Mouse (Mus musculus) kidney, postnatal 36 days (tissue): ENCODE data around the gene Gm10226.
"Not testable (repeated sequence)": the region's sequence is repeated elsewhere in the genome, so short reads cannot be mapped to it uniquely, and the experiment has no call there.

Experiments used
- DNase-seq, 2 experiments: peaks; one replicate each; pipeline ENCODE4 v3.0.0; 2021 to 2022; ENCODE audit warnings: mixed read lengths in 2 of 2

The Gm10226 gene

DNA sequence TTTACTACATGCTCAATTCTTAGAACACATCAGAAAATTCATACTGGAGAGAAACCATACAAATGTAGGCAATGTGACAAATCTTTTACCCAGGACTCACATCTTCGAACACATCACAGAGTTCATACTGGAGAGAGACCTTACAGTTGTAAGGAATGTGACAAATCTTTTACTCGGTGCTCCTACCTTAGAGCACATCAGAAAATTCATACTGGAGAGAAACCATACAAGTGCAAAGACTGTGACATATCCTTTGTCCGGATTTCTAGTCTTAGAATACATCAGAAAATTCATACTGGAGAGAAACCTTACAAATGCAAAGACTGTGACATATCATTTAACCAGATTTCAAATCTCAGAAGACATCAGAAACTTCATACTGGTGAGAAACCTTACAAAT lies at the start of gene Gm10226:
TSS of gene Gm10226 (plus strand) at position 301 of the 400 bp plus-strand sequence.
- no peak for DNase-seq

DNA sequence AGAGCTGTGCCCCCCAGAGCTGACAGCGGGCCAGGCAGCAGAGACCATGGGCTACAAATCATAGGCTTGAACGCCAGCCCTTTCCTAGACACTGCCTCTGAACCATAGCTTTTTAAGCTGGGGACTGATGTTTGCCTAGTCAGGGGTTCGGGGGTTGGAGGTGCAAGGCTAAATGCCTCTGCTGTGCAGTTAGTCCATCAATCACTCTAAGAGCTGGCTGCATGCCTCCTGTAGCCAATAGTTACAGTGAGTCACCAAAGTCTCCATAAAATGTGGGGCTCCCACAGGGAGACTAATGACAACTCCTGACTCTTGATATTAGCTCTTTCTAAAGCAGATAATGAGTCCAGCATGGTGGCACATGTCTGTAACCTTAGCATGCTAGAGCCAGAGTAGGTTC lies 42.9 kb upstream of the Gm10226 start:
- peak in 1 of 2 experiments; percentile 4 for DNase-seq

DNA sequence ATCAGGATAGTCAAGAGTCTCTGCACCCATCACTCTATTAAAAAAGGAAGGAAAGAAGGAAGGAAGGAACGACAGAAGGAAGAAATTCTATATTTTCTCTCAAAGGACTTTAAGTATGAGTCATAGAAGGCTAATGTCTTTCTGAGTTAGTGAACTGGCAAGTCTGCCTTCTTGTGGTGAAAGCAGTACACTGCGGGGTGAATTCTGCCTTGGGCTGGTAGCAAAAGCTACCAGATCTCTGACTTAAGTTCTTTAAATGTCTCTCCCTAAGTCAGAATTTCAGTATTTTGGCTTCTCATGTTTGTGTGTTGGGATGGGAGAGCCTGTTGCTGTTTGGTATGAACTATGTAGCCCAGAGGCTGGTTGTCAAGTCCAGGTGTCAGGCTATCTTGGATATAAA lies 41.7 kb upstream of the Gm10226 start:
- peak; percentile 9 to 28 for DNase-seq

DNA sequence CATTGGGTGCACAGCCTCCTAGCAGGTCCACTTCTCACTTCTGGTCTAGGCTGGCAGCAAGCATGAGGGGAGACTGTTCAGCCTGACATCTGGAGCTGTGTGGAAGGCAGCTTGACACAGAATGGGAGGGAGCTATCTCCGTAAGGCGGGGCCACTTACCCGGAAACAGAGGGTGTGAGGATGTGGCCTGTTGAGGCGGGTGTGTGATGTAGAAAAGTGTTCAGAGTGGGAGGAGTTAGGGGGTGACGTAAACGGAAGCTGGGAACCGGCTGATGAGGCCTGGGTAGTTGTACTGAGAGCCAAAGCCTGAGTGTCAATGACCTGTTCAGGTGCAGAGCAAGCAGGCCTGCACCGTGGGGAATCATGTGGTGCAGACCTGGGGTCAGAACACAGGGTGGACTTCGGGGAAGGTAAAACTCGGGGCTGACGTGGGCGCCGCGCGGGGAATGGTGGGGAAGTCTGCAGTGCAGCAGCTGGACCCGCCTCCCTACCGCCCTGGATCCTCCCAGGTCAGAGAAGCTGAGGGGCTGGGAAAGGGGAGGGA lies 41.2 kb upstream of the Gm10226 start, which contains the start of gene Zfp983:
TSS of gene Zfp983 (plus strand) at position 261 of the 544 bp plus-strand sequence.
- DNase-seq, result peak; percentile 81 to 82

DNA sequence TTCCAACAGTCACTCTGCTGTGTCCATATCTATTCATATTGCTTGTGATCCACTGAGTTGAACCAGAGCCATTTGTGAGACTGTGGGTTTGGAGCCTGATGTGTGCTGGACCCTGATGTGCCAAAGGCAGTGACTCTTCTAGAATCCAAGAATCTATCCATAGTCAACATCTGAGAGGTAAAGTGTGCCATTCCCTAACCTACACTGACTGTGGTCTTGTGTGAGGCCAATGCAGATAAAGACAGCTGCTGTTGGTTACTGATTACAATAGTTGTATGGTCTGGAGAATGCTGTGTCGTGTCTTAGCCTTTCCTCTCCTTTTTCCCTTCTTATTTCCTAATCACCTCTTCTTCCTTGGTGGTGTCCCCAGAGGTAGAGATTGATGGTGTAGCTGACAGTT lies 12.8 kb upstream of the Gm10226 start:
- not testable (repeated sequence) for DNase-seq

DNA sequence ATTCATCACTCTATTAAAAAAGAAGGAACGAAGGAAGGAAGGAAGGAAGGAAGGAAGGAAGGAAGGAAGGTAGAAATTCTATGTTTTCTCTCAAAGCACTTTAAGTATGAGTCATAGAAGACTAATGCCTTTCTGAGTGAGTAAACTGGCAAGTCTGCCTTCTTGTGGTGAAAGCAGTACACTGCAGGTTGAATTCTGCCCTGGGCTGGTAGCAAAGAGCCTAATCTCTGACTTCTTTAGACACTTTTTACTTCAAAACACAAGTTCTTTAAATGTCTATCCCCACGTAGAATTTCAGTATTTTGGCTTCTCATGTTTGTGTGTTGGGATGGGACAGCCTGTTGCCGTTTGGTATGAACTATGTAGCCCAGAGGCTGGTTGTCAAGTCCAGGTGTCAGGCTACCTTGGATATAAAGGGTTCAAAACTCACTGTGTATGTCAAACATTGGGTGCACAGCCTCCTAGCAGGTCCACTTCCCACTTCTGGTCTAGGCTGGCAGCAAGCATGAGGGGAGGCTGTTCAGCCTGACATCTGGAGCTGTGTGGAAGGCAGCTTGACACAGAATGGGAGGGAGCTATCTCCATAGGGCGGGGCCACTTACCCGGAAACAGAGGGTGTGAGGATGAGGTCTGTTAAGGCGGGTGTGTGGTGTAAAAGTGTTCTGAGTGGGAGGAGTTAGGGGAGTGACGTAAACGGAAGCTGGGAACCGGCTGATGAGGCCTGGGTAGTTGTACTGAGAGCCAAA lies 12.2 kb upstream of the Gm10226 start:
- DNase-seq, result peak; percentile 90 to 94

DNA sequence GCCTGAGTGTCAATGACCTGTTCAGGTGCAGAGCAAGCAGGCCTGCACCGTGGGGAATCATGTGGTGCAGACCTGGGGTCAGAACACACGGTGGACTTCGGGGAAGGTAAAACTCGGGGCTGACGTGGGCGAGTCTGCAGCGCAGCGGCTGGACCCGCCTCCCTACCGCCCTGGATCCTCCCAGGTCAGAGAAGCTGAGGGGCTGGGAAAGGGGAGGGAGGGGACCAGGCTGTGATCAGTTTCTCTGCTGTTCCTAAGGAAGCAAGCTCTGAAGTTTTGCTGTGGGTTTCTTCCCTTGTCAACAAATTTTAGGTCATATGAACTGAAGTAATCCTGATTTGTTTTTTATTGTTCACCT lies 11.7 kb upstream of the Gm10226 start:
- DNase-seq, result not testable (repeated sequence)

DNA sequence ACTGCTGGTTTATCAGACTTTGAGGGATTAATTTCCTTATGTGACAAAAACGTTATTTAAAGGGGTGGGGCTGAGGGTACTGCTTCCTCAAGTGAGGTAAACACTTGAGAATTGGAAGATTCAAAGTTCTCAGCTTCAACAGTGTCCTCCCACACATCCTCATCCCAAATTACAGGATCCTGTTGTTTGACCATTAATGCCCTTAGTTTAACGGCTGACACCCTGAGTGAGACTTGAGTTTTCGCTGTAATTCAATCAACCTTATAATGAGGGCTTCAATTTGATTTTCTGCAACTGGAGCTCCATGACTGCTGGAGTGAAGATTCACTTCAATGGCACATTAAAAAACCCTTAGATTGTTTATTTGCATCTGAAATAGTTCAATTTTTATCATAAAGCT lies 1.7 kb downstream of the Gm10226 start:
- DNase-seq, result no peak

DNA sequence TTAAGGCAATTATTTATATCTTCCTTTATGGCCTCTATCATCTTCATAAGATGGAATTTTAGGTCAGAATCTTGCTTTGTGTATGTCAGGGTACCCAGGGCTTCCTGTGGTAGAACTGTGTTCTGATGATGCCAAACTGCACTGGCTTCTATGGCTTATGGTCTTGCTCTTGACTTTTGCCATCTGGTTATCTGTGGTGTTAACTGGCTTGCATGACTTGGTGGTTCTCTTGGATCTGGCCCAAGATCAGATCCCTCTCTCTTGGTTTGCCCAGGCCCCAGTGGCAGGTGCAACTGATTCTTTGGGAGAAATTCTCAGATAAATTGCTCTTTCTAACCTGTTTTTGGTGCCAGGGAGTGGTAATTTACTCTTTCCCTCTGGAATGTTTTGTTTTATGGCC lies 4.4 kb downstream of the Gm10226 start:
- no peak for DNase-seq

DNA sequence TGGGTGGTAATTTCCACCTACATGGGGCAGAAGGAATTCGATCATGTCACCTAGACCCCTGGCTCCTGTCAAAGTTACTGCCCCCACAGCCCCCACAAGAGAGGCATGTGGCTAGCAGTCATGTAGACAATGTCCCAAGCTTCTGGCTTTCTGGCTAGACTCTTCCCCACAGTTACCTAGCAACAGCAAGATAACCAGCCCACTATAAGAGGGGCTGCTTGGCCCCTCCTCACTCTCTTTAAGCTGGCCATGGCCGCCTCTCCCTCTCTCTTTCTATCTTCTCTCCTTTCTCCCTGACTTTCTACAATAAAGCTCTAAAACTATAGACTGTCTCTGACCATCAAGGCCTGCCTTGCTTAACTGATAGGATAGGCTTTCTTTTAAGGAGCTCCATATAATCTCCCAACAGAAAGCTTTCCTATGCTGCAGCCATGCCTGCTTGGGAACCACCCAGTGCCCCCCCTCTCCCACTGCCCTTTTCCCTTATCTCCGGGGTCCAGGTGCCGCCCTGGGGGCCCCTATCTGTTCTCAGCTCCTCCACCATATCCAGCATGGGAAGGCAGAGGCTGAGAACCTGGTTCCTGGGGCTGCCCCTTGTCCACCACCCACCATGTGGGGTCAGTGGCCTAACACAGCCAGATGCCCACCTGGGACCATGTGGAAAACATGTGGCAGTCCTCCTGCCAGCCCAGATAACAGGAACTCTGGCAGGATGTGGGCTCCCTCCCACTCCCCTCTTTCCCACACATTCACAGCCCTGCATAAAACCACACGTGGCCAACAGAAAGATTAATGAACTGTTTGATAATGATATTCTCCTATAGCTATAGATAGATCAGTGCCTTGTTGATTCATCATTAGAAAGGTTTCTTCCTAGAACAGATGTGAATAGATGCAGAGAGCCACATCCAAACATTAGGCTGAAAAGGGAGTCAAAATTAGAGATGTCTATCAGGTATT lies 10.9 kb downstream of the Gm10226 start:
- no peak for DNase-seq

DNA sequence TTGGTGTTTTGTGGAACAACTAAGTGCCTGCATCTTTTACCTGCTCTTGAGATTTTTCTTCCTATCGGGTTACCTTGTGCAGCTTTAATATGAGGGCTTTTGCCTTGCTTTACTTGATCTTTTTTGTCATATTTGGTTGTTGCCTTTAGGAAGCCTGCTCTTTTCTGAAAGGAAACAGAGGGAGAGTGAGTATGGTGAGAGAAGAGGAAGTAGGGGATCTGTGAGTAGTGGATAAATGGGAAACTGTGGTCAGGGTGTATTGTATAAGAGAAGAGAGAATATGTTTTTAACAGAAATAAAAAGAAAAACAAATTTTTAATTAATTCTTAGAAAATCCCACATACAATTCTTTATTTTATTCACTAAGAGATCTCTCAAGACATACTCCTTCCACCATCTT lies 11.8 kb downstream of the Gm10226 start:
- DNase-seq, result no peak

DNA sequence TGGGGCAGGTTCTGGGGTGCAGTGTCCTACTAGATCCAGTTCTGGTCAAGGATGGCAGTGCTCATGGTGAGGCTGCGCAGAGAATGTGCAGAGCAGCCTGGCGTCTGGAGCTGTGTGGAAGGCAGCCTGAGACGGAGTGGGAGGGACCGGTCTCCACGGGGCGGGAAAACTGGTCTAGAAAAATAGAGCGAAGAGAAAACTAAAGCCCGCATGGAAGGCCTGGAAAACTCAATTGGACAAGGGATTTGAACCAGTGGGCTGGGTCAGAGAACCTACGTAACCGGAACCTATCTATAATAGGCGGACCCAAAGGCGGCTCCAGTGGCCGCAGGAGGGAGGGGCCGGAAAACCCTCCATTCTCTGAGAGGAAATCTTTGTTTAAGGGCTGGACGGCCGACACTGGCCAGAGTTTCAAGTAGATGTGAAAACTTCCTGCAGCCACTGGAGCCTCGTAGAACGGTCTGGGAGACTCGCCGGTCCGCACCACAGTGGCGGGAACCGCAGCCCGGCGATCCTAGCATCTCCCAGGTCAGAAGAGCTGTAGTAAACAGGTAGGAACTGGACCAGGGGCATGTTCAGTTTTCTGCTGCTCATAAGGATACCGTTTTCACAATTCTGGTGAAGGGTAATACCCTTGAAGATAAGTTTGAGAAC lies 15.8 kb downstream of the Gm10226 start, which contains the start of gene Zfp760:
TSS of gene Zfp760 (plus strand) at position 399 of the 654 bp plus-strand sequence.
- peak; percentile 91 to 94 for DNase-seq

DNA sequence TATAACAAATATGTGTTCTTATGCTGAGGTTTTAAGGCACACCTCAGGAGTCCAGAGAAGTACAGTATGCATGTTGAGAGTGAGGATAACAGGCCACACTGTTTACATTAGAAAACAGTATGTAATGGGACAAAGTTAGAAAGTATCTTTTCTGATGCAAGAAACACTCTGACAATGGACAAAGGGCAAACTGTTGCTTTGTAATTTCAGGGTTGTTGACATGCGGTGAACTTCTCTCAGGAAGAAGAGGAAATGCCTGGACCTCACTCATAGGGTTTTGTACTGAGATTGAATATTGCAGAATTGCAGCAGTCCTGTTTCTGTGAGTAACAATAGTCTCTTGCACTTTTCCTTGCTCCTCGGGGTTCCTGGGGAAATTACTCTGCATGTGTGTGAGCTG lies 16.7 kb downstream of the Gm10226 start:
- DNase-seq, result no peak

DNA sequence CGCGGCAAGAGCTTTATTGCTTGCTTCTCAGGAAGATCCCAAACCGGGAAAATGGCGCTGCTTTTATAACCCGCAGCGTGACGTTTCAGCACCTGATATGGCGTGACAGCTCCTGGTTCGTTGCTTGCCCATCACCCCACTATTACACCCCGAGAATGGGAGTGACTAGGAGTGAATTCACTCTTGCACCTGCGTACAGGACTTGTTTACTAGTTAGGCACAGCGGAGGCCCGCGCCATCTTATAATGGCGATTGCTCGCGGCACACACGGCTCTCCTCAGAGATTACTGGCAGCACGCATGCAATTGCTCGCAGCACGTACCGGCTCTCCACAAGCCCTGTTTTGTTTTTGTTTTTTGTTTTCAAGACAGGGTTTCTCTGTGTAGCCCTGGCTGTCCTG lies 38.8 kb downstream of the Gm10226 start, which contains the start of gene Zfp229:
TSS of gene Zfp229 (plus strand) at position 301 of the 400 bp plus-strand sequence.
- DNase-seq, result not testable (repeated sequence)

DNA sequence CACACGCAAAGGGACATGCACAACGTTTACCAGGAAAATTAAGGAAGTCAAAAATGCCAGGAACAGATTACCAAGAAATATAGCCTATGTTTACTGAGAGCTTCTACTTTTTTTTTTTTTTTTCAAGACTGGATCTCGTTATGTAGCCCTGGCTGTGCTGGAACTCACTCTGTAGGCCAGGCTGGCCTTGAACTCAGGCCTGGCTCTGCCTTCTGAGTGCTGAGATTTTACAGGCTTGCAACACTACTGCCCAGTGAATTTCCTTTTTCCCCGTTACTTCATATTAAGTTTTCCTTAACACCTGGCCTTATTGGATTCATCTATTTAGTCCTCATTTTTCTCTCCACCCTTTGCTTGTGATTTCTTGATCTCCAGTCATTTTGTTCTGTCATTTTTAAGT lies 41.4 kb downstream of the Gm10226 start:
- no peak for DNase-seq

DNA sequence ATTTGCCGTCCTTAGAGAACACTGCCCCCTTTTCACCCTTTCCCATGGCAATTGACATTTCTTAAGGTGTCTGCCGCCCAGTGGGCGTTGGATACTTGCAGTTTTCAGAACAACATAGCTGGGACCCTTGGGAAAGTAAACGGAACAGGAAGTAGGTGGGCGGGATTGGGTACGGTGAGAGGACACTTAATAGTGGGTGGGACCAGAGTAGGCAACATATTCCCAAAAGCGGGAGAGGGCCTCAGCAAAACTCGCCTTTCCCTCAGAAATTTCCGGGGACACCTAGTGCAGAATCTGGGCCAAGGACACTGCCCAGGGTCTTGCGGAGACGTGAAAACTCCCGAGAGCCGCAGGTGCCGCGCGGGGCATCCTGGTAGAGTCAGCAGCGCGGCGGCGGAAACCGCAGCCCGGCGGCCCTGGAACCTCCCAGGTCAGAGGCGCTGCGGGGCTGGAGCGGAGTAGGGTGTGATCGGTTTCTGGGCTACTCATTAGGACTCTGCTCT lies 41.9 kb downstream of the Gm10226 start:
- peak; percentile 84 for DNase-seq
